Mouse (Mus musculus) thymus, postnatal 10 days (tissue): ENCODE data around the gene Sik2.

Experiments used
- DNase-seq, 2 experiments: peaks; one replicate each; pipeline ENCODE4 v3.0.0; 2021; ENCODE audit warnings: low spot score in 2 of 2

Gene Sik2

DNA sequence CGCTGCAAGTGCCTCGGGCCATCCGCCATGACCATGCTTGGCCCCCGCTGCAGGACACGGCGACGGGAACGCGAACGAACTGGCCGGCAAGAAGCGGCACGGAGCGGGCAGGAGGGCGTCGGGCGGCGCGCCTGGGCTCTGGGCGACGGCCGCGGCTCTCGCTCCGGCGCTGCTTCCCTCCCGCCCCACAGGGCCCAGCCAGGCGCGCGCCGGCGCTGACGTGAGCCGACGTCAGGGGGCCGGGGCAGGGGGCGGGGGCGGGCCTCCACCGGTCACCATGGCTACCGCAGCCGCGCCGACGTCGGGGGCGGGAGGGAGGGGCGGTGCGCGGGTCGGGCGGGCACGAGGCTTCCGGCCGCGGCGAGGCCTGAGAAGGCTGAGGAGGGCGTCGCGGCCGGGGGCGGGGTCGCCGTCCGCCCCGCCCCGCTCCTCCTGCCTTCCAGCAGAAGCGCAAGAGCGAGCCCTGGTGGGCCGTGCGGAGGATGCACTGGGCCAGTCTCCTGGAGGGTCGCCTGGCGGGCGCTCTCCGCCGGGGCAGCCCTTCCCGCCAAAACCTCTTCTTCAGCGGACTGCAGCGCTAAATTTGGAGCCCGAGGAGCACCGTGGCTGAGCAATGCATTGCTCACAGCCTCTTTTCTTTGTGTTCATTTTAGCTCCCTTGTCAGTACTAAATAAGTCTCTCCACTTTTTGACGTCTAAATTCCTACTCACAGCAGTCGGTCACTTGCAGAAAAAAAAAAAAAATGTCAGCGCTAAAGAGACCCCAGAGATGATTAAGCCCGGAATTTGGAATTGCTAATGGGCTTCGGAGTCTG, at the start of gene Sik2:
Sik2 (minus strand) TSS at position 233 of the 815 bp plus-strand sequence.
- peak; percentile 88 to 92 for DNase-seq

DNA sequence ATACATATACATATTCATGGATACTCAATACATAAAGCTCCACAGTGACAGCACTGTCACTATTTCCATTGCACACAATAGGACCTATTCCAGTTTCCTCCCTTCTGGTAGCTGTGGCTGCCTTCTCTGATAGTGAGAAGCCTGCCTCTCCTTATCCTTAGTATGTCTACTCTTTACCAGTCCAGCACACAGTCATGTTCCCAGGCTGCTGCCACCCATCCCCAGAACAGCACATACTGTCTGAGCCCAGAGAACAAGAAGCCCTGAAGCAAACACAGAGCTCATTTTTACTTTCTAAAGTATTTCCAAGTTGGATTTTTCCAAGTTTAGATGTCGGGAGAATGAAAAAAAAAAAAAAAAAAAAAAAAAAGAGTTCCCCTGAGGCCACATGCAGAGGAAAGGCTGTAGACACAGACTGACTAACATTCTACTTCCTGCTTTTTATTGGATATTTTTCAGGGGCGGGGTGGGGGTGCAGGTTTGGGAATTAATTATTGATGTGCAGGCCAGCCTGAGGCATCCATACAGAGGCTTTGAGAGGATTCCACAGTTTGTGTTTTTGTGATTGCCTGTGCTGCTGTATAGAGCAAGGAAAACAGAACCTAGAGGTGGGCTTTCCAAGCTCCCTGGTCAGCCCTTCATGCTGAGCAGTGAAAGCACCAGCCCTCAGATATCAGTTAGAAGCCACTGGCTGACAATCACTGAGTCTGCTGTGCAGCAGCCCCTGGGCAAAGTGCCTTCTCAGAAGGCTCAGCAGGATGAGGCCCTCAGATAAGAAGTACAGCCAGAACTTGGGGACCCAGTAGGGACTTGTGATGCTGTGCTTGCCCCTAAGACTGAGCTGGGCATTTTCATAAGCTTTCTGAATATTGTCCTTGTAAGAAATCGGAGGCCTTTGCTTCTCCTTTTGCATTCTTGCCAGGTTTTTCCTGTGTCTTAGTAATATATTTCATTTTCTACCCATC, 47.8 kb upstream of the Sik2 start:
- no peak for DNase-seq

DNA sequence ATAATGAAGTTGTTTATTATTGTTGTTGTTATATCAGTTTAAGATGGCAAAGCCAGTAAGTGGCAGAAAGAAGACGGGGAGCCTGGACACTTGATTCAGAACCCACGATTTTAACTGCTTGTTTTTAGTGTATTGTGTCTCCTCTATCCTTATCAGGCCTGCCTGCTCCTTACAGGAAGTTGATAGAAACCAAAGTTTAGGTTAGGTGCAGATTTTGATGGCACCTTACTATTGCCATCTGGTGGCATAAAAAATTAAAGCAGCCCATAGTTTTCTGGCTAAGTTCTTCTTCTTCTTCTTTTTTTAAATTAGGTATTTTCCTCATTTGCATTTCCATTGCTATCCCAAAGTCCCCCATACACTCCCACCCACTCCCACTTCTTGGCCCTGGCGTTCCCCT, 43.3 kb upstream of the Sik2 start:
- DNase-seq, result peak in 1 of 2 experiments; percentile 36

DNA sequence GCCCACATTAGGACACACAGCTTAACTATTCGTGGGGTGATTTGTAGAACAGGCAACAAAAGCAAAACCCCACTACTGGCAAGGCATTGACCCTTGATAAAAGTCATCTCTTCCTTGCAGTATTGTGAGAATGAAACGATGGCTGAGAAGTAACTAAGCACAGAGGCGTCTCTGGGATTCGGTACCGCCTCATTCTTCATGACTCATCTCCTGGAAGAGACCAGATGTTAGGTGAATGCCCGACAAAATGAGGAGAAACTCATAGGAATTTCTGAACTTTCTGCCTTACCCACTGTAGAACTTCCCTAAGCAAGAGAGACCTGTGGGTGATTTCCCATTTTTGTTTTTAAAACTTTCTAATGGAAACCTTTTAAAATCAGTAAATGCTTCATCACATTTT, 33.3 kb upstream of the Sik2 start:
- DNase-seq, result no peak

DNA sequence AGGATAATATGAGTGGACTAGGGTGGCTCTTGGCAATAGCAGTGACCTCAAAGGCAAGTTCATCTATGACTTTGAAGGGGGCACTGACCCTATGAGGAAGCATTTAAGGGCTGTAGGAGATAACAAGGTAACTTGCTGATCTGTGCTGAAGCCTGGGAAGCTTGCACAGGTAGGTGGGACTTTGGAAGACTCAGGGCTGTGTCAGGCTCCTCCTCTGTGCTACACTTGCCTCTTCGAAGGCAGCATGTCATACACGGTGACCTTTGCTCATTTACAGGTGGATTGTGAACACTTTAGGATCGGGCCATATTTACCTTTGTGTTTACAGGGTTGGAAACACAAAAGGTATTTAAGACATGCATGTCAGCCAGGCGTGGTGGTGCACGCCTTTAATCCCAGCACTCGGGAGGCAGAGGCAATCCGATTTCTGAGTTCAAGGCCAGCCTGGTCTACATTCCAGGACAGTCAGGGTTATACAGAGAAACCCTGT, 32.7 kb upstream of the Sik2 start:
- no peak for DNase-seq

DNA sequence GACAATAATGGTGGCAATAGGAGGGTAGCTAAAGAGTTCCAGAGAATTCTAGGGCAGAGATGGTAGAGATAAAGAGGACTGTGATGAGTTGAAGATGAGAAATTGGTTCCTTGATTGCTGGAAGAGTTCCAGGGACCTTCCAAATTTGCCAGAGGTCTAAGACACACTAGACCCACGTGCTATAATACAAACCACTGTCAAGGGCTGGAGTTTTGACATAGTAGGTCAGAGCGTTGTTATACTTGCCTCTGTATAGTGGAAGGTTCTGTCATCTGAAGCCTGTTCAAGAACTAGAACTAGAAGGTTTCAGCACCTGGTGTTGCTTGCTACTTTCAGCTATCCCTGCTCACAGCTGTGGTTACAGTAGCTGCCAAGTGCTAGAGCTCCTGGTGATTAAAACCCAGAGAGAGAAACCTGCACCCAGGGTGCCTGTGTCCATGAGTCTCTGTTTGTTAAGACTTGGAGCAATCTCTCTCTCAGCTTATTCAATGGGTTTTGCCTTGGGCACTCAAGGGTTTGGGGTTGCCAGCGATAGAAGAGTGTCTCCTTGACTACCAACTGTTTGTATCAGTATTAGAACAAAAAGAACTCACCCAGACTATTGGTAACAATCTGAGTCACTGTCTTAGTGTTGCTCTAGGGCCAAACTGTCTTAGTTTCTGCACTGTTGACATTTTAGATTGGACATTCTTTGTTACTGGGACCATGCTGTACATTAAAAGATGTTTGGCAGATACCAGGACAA, 24.1 kb upstream of the Sik2 start:
- no peak for DNase-seq

DNA sequence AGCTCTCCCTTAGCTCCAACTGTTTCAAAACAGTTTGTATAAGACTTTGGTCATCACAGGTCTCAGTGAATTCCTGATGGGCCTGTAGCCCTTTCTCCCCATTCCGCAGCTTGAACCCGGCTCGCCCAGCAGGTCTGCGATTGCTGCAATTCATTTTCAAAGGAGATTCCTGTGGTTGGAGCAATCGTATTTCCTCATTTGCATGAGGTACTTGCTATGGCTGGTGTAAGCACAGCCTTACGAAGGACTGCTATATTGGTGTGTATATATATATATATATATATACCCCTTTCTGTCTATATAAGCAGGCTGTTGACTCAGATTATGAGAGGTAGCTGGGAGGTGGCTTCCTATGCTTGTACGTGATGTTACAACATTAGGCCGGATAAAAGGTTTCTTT, 23.4 kb upstream of the Sik2 start:
- no peak for DNase-seq

DNA sequence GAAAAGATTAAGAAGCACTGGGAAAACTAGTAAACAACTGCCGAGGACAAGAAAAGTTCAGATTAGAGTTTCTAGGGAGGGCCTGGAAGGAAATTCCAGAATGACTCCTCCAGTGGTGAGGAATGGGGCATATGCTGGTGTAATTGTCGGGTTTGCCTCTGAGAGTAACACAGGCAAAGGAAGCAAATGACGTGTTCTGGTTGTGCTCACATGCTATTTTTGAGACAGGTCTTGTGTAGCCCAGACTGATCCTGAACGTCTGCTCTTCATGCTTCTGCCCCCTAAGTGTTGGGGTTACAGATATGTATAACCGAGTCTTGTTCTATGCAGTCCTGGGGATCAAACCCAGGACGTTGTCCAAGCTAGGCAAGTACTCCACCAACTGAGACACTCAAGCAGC, 22.7 kb upstream of the Sik2 start:
- DNase-seq, result no peak

DNA sequence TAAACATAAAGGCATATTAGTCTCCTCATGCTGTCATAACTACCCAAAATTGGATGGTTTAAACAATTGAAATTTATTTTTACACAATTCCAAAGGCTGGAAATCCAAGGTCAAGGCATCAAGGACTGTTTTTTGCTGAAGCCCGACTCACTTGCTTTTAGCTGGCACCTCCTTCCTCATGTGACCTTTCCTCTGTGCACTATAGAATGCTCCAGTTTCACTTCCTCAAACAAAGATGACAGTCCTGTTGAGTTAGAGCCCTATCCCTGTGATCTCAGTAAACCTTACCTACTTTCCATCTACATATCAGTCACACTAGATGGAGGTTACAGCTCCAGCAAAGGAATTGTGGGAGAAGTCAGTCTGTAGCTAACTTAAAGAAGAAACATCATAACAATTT, 21.3 kb upstream of the Sik2 start:
- DNase-seq, result no peak

DNA sequence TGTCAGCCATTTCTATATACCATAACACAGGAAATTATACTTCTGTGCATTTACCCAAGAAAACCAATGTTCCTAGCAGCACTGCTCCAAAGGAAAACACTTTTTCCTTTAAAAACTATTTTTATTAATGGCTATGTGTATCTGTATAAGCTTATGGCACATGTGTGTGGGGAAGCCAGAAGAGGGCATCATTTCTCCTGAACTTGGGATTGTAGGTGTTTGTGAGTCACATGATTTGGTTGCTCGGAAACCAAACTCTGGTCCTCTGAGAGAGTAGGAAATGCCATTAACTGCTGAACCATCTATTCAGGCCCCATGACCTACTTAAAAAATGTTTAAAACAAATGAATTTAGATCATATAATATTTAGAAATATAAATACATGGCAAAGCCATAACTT, 18.1 kb upstream of the Sik2 start:
- DNase-seq, result no peak

DNA sequence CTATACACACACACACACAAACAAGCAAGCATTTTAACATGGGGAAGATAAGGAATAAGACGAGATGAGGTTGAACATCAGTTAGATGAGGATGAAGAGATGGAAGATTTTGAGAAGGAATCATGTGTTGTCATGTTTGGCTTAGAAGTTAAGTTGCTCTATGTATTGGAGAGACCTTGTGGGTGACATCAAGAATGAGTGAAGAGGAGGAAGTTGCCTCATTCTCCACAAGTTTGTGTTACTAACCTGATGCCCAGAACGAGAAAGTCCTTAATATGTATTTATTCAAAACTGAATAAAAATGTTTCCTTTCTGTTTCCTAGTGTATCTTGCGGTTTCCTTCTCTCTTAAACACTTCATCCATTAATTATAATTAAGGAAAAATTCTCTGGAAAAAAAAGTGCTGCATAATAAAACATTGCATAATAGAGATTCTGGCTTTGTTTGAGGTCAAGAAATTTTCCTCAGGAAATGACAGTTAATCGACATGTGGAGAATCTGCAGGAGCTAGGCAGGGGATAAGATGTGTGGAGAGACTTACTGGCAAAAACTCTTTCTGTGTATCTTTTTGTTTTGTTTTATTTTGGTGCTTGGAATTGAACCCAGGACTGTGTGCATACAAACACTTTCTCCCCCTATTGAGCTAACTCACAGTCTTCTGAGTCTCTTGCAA, 12.4 kb upstream of the Sik2 start:
- DNase-seq, result no peak

DNA sequence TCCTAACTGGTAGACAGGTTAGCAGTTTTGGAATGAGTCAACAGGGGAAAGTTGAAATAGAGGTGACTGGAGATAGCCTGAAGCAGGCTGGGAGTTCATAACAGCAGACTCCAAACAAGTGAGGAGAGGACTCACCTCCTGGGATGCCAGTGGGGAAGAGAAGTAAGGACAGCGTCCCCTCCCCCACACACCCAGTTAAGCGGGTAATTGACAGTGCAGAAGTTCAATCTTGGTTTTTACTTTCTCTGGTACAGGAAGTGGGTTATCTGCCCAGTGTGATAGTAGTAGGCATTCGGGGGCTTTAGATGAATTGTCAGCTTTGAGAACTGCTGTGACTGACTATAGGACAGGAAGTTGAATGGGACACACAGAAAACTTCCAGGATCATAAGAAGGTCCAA, 11.5 kb upstream of the Sik2 start:
- DNase-seq, result peak in 1 of 2 experiments; percentile 15

DNA sequence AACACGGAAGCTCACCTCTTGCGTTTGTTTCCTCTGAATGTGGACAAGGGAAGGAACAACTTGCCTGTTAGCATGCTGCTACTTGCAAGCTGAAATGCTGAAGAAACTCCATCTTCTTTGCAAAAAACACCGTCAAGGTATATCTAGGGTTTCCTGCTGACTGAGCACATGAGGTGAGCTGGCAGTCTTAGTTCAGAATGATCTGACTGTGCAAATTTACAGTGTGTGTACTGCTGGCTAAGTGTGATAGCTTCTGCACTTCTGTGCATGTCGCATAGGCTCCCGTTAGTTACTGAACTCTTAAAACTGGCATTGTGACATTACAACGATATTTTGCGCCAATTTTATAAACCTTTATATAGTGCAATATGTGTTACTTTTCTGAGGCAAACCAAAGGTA, 10.8 kb upstream of the Sik2 start:
- DNase-seq, result no peak

DNA sequence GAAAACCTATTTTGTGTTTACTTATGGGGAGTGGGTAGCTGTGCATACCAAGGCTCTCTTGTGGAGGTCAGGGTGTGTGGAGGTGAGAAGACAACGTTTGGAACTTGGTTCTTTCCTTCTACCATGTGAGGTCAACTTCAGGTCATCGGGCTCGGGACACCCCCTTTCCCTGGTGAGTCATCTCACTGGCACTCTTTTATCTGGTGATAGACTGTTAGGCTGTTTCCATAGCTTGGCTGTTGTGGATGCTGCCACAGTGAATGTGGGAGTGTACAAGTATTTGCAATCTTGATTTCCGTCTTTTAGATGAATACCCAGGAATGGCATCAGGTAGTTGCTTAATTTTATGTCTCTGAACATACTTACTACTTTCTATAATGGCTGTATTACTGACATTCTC, 6.9 kb upstream of the Sik2 start:
- no peak for DNase-seq

DNA sequence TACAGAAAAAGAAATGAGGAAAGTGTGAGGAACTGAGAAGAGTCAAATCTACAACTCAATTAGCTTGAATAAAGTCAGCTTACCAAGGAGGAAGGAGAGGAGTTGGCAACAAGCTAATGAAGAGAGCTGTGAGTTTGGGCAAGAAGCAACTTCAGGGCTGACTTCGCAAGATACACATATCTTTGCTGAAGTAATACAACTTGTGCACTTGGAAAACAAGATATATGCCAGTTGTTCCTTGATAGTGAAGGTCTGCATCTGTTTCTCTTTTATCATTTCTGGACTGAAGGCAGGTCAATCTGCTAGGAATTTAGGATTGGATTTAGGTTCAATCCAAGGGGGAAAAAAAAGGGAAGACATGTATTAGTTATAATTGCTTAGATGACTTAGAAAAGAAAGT, 4.8 kb upstream of the Sik2 start:
- DNase-seq, result no peak

DNA sequence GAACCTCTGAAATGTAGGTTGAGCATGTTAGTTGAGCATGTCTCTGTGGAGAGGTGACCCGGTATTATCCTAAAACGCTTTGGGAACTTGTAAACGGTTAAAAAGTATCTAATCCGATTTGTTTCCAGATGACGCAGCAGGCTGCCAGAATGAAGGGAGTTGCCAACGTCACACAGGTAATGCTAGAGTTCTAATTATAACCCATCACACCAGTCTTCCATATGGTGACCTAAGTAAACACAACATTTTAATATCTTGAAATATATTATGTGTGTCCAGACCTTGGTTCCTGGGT, 730 bp upstream of the Sik2 start:
- DNase-seq, result no peak

DNA sequence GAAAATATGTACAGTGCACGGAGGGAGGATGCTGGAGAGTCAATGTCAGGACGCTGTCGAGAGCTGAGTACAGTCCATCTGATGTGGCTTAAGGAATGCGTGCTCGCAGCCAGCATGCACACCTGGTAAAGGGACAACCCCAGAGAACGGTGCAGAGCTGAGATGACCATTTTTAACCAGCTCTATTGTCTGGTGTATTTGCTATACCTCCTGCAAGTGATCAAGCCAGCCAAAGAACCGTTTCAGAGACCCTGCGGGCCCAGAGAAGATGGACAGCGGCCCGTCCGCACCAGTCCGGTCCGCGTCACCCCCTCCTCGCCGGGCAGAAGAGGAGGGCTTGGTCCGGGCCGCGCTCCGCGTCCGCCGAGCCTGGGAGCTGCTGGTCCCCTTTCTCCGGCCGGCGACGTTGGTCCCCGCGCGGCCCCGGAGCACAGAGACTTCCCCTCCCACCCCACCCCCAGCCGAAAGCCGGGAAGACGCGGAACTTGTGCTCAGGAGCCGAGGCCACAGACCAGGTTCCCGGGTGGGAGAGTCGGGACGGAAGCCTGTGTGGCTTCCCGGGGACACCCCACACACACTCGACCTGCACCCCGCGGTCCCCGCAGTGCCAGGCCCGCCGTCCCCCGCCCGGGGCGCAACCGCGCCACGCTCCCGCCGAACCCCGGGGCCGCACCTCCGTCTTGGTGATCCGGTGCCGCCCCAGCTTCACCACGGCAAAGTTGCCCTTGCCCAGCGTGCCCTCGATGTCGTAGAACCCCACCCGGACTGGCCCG, 619 bp downstream of the Sik2 start:
- peak in 1 of 2 experiments; percentile 10 for DNase-seq

DNA sequence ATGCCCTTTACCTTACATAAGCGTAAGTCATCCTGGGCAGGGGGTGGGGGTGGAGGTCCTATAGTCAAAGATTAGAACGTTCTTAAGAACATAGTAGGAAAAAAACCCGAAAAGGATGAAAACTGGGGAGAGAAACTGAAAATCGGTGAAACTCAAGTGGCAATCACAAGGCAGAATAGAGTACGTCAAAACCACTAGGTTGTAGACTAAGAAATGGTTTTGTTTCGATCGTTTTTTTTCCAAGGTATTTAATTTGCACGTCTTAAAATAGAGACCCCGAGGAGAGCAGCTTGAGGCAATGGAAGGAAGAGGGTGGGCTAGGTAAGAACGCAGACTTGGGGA, 1.2 kb downstream of the Sik2 start:
- DNase-seq, result no peak

DNA sequence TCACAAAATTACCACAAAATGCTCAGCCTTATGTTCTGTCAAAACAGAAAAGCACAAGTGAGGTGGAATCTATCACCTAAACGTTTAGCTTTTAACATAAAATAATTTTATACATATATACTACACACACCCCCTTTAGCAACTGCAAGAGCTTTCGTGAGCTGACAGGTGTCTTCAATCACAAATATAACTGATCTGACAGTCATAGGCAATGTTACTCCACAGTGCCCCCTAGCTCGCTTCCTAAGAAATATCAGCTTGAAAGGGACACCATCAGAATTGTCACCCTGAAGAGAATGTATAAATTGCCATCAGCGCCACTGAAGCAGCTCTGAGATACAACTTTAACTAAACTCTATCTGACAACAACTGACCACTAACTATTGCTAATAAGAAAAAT, 2.0 kb downstream of the Sik2 start:
- peak; percentile 52 to 77 for DNase-seq

DNA sequence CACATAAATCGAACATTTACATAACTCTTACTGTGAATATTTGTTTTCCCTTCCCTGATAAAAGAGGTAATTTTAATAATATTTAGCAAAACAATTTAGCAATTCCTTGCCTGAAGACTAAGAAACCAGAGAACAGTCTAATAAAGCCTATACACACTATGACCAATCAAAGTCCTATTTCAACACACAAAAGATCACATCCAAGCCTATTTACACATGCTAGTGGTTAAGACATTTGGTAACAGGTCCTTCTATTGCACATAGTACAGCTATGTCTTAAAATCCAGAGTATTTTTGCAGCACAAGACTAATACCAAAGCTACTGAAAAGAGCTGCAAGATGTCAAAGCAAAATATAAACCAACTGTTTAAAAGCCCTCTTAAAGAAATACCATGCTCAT, 4.8 kb downstream of the Sik2 start:
- no peak for DNase-seq

DNA sequence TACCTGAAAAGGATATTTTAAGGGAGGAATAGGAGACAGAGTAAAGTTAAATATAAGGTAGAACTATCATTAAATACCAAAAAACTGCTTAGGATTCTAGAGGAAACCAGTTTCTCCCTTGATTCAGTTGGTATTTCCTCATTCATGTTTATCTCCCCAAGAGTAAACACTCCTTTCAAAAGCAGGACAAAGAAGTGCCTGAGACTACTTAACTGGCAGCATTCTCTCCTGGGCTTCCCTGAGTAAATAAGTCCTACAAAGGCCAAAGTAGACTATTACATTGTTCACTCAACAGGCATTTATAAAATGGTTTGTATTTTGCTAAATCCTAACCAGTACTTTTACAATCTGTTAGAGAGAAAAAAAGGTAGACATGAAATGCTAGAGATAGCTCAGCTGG, 22.2 kb downstream of the Sik2 start:
- no peak for DNase-seq
